Mouse (Mus musculus): ENCODE results near the gene Myh6. TPM values are rescaled to one million over a fixed set of nuclear protein-coding genes. Genes with fewer than 3 reads are reported as not detected.
"Not testable (repeated sequence)": the region's sequence is repeated elsewhere in the genome, so short reads cannot be mapped to it uniquely, and the experiment has no call there.

The Myh6 gene
- total RNA-seq, 2 experiments from 2014 or later, result not detected

GRCm38 (mm10) chr14:54996793-54997192, 30.1 kb upstream of the Myh6 start:
- no peak for ATAC-seq (replicated peaks; ENCODE audit: low FRiP score, low TSS enrichment, poor library complexity, severe bottlenecking)

DNA sequence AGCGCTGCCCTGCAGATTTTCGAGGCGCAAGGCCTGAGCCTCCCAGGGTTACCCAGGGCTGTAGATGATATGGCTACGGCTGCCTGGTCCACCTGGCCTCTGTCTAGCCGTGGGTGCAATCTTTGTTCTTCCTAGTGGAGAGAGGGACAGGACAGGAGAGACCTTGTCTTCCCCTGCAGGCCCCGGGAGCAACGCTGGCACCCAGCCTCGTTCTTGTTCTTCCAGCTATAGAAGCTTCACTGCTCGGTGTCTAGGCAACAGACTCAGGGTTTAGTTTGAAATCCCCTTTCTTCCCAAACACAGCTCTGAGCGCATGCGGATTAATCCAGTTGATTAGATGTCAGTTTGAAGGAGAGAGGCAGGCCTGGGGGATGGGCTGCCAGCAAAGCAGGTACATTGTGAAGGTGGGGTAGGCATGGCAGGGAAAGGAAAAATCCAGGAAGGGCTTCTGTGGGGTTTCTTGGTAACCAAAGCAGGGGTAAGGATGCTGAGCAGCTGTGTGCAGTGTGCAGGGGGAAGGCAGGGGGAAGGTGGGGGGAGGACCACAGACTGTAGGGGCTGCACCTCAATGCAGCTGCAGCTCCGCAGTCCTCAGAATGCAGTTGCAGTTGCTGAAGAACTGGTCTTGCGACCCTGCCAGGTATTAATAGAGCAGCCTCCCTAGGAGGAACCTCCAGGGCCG, 28.9 kb upstream of the Myh6 start:
- ATAC-seq (replicated peaks; ENCODE audit: low FRiP score, low TSS enrichment, poor library complexity, severe bottlenecking), result no peak

DNA sequence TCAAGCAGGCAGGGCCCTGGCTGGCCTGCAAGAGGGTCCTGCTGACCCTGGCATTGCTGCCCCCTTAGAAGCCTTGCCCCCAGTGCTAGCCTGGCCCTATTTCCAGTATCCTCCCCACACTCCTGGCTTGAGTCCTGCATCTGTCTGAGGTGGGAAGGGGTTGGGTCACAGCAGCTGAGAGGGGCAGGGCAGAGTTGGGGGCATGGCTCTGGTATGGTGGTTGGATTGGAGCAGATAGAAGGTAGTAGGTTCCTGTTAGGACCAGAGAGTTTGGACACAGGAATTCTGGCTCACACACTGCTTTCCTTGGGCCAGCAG, 28.1 kb upstream of the Myh6 start:
- no peak for ATAC-seq (replicated peaks; ENCODE audit: low FRiP score, low TSS enrichment, poor library complexity, severe bottlenecking)

- no peak for ATAC-seq (replicated peaks; ENCODE audit: low FRiP score, low TSS enrichment, poor library complexity, severe bottlenecking)
Measured at GRCm38 (mm10) chr14:54994136-54994868, 27.6 kb upstream of the Myh6 start, which contains the start of gene Myh7. Myh7 (minus strand) TSS chr14:54994626.

DNA sequence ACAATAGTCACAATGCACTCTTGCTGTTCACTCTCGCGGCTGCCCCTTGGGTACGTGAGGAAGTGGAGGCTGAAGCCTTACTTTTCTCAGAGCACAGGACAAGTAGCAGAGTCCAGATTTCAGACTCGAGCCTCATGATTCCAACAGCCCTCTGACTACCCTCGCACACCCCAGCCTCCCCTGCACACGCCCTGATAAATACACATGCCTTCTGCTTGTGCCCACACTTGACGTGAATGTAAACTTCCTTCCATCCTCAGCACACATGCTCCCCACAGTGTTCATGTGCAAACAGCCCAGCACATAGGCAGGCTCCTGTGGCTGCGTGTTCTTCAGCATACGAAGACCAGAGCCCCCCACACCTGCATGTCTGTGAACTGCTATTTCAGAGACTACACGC, 26.9 kb upstream of the Myh6 start:
- no peak for ATAC-seq (replicated peaks; ENCODE audit: low FRiP score, low TSS enrichment, poor library complexity, severe bottlenecking)

GRCm38 (mm10) chr14:54992196-54992595, 25.5 kb upstream of the Myh6 start:
- no peak for ATAC-seq (replicated peaks; ENCODE audit: low FRiP score, low TSS enrichment, poor library complexity, severe bottlenecking)

GRCm38 (mm10) chr14:54989886-54990441, 23.2 kb upstream of the Myh6 start:
- no peak for ATAC-seq (replicated peaks; ENCODE audit: low FRiP score, low TSS enrichment, poor library complexity, severe bottlenecking)

DNA sequence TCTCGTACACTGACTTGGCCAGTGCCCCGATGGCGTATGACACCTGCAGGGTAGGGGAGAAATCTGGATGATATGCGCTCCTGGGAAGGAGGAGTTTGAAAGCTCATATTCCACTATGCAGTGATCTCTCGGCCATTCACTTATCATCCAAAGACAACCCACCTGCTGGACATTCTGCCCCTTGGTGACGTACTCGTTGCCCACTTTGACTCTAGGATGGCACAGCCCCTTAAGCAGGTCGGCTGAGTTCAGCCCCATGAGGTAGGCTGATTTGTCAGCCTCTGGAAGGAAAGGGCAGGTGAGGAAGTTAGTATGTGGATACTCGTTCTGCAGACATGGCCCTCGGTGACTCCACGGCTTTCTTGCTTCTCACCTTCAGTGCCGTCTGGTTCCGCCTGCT, 22.2 kb upstream of the Myh6 start:
- no peak for ATAC-seq (replicated peaks; ENCODE audit: low FRiP score, low TSS enrichment, poor library complexity, severe bottlenecking)

DNA sequence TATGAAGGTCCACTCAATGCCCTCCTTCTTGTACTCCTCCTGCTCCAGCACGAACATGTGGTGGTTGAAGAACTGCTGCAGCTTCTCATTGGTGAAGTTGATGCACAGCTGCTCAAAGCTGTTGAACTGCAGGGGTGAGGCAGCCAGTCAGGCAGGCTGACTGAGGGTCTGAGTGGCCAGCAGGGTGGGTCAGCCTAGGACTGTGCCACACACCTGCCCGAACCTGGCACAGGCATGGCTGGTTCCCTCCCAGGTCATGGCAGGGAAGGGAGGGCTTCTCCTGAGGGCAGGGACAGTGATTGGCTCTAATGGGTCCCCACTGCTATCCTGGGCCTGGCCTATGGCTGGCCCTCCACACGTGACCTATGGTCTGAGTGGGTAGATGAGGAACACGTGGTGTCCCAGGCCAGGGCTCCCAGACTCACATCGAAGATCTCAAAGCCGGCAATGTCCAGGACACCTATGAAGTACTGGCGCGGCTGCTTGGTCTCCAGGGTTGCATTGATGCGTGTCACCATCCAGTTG, 21.7 kb upstream of the Myh6 start:
- not testable (repeated sequence) for ATAC-seq (replicated peaks; ENCODE audit: low FRiP score, low TSS enrichment, poor library complexity, severe bottlenecking)

DNA sequence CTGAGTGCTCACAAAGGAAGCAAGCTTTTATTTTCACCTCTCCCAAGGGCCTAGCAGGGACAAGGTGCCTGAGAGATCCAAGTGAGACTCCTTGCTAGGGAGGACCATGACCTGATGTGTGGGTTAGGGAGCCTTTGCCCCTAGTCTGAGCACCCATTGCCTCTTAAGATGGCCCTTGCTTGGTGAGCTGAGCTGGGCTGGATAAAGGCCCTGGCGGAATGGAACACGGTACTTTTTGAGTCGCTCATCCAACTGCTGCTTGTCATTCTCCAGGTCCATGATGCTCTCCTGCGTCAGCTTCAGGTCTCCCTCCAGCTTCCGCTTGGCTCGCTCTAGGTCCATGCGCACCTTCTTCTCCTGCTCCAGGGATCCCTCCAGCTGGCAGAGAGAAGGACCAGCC, 15.2 kb upstream of the Myh6 start:
- no peak for ATAC-seq (replicated peaks; ENCODE audit: low FRiP score, low TSS enrichment, poor library complexity, severe bottlenecking)

GRCm38 (mm10) chr14:54978664-54979063, 11.9 kb upstream of the Myh6 start:
- ATAC-seq (replicated peaks; ENCODE audit: low FRiP score, low TSS enrichment, poor library complexity, severe bottlenecking), result no peak

DNA sequence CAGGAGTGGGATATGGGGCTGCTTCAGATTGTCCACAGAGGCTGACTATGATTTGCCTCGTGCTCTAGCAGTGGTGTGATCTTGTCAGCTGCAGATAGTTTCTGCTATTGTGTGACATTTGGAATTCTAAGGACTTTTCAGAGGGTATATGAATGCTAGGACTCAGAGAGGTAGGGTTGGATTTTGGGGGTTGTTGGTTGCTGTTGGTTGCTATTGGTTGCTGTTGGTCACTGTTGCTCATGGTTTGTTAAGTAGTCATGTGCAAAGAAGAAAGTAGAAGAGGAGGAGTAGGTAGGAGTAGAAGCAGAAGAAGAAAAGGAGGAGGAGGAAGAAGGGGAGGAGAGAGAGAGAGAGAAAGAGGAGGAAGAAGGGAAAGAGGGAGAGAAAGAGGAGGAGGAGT, 9.9 kb upstream of the Myh6 start, which contains the start of gene Gm17428:
Gm17428 (plus strand) TSS at position 301 of the 400 bp plus-strand sequence.
- no peak for ATAC-seq (replicated peaks; ENCODE audit: low FRiP score, low TSS enrichment, poor library complexity, severe bottlenecking)

- ATAC-seq (replicated peaks; ENCODE audit: low FRiP score, low TSS enrichment, poor library complexity, severe bottlenecking), result no peak
Measured at GRCm38 (mm10) chr14:54974068-54974791, 7.5 kb upstream of the Myh6 start.

DNA sequence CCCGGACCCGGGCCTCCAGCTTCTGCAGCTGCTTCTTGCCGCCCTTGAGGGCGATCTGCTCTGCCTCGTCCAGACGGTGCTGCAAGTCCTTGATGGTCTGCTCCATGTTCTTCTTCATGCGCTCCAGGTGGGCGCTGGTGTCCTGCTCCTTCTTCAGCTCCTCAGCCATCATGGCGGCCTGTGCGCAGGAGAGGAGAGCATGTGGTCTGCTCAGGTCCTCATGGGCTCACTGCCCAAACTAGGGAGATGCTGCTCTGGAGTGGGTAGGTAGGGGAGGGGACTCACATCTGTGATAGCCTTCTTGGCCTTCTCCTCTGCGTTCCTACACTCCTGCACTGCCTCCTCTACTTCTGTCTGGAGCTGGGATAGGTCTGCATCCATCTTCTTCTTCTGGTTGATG, 6.1 kb upstream of the Myh6 start:
- not testable (repeated sequence) for ATAC-seq (replicated peaks; ENCODE audit: low FRiP score, low TSS enrichment, poor library complexity, severe bottlenecking)

- ATAC-seq (replicated peaks; ENCODE audit: low FRiP score, low TSS enrichment, poor library complexity, severe bottlenecking), result no peak
Measured at GRCm38 (mm10) chr14:54968344-54968743, 1.6 kb upstream of the Myh6 start.

- no peak for ATAC-seq (replicated peaks; ENCODE audit: low FRiP score, low TSS enrichment, poor library complexity, severe bottlenecking)
Measured at GRCm38 (mm10) chr14:54967874-54968273, 1.1 kb upstream of the Myh6 start.

GRCm38 (mm10) chr14:54965631-54966030, 1.1 kb downstream of the Myh6 start:
- ATAC-seq (replicated peaks; ENCODE audit: low FRiP score, low TSS enrichment, poor library complexity, severe bottlenecking), result no peak

- no peak for ATAC-seq (replicated peaks; ENCODE audit: low FRiP score, low TSS enrichment, poor library complexity, severe bottlenecking)
Measured at GRCm38 (mm10) chr14:54965044-54965443, 1.7 kb downstream of the Myh6 start.

DNA sequence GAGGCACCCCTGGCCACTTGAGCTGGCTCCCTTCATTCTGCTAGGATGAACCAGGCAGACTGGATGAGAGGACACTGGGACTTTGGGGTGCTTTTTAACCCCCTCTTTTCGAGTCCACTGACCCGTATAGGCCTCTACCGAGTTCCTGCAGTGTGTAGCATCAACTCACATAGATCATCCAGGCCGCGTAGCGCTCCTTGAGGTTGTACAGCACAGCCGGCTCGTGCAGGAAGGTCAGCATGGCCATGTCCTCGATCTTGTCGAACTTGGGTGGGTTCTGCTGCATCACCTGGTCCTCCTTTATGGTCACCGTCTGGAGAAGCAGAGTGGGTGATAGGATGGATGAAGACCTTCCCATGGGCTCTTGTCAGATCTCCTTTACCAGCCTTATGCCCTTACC, 3.0 kb downstream of the Myh6 start:
- ATAC-seq (replicated peaks; ENCODE audit: low FRiP score, low TSS enrichment, poor library complexity, severe bottlenecking), result no peak

DNA sequence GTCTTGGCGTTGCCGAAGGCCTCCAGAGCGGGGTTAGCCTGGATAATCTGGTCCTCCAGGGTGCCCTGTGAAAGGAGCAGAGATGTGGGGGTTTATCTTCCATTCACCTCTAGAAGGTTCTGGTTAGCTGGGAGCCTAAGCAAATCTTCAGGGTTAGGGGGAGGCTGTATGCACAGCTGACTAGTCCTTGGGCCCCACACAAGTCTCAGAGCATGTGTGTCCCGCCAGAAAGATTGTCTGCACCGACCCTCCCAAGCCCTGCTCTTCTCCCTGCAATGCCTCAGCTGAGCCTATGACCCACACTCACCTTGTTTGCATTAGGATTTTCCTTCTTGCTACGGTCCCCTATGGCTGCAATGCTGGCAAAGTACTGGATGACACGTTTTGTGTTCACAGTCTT, 4.0 kb downstream of the Myh6 start:
- no peak for ATAC-seq (replicated peaks; ENCODE audit: low FRiP score, low TSS enrichment, poor library complexity, severe bottlenecking)

Data from megakaryocyte-erythroid progenitor cell, adult 5-6 weeks (primary cell).